Mouse (Mus musculus): ENCODE results near the gene Mgat1.
"Not testable (repeated sequence)": the region's sequence is repeated elsewhere in the genome, so short reads cannot be mapped to it uniquely, and the experiment has no call there.

The Mgat1 gene

GRCm38 (mm10) chr11:49308547-49308946 lies 64.6 kb downstream of the Mgat1 start:
- in situ Hi-C loops (cut with MboI; ENCODE audit: unreplicated experiment in 2 of 2): not testable (repeated sequence)
